Mouse (Mus musculus) cerebral cortex, adult 2 months (tissue): ENCODE measurements around the gene Cntnap2.

Experiments
- WGBS: fragments of 180-500 bp; shearing (Covaris S2); methylation state at CpG from one replicate; pipeline ENCODE4 v1.1.7; 2018; 5-methylcytosine and 5-hydroxymethylcytosine counted together

The Cntnap2 gene

DNA sequence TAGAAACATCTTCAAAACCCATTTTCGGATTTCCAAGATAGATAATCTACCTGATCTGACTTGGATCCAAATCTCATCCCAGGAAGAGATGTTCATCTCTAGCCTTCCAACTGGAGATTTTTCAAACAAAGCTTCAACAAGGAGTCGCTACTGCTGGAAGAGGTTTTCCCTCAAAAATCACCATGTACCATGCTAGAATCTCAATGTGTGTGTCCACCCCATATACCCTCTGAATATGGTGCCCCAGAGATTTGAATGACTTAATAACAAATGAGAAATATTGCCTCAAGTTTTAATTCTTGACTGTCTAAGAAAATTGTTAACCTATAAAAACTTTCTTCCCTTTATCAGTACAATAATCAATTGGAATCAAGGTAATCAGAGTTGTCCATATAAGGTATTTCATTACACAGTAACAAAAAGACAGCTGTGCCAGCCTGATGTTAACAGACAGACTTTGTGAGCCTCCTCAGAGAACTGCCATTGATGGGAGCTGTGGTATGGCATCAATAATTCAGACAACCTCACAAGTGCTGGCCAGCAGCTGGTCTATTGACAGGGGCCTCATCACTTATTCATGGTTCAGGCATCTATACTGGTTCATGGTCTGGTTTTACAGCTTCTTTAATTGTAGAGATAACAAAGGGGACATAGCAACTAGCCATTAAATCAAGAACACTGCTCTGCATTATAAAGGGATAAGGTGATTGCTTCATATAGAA, 1391.9 kb downstream of the Cntnap2 start:
- WGBS = 91% methylated on average over 2 of the region's 2 CpGs

- 65% methylated on average over 4 of the region's 4 CpGs for WGBS
These were observed 1413.5 kb downstream of the Cntnap2 start for GRCm38 (mm10) chr6:46472683-46473082.

GRCm38 (mm10) chr6:46484392-46484791, 1425.2 kb downstream of the Cntnap2 start:
- 74% methylated on average over 3 of the region's 3 CpGs for WGBS

DNA sequence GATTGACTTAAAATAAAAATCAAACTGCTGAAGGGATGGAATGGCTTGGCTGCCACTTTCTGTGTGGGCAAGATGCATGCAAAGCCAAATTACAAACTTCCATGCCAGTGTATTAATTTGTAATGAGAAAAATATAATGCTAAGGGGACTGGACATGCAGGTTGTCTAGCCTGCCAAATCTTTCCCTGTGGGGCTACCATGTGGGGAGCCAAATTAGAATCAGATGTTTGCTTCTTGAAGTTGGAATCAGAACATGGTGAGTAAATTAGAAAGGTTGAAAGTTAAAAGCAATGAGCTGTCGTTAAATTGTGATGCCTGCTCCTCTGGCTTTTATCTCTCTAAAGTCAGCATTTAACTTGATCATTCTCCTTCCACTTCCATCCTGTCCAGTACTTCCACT, 1443.6 kb downstream of the Cntnap2 start:
- 73% methylated on average over 1 of the region's 1 CpGs for WGBS

- 89% methylated on average over 1 of the region's 1 CpGs for WGBS
These were observed 1453.7 kb downstream of the Cntnap2 start for GRCm38 (mm10) chr6:46512841-46513240.

- WGBS = 90% methylated on average over 2 of the region's 2 CpGs
These were observed 1478.4 kb downstream of the Cntnap2 start for GRCm38 (mm10) chr6:46537586-46537985.

DNA sequence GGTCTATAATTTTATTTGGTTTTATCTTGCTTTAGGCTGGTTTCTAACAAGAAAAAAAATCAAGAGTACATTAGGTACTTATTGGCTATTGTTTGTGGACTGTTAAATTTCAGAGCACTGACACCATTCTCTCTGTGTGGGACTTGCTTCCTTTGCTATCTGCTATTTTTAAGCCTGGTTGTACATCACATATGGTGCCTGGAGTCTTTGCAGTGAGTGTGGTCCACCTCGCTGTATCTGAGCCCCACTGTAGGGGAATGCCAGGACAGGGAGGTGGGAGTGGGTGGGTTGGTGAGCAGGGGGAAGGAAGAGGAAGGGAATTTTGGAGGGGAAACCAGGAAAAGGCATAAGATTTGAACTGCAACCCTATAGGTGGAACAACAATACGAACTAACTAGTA, 1504.3 kb downstream of the Cntnap2 start:
- WGBS = 71% methylated on average over 2 of the region's 2 CpGs

DNA sequence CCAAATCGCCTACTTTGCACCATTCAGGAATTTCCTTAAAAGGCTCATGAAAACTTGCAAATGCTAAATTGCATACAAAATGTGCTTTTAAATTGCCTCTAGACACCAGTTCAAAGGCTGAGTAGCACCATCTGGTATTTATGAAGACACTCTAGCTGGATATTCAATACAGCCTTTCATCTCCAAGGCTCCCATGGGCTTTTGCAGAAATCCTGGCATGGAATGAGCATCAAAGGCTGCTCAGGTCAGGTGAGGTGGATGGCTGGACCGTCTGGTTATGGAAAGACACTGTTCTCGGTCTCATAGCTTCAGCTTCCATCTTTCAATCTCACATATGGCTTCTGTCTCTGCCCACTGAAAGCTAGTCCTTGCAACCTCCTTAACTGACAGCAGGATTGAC, 1515.9 kb downstream of the Cntnap2 start:
- 62% methylated on average over 3 of the region's 3 CpGs for WGBS

- WGBS = 54% methylated on average over 3 of the region's 3 CpGs
These were observed 1553.7 kb downstream of the Cntnap2 start for GRCm38 (mm10) chr6:46612872-46613271.

DNA sequence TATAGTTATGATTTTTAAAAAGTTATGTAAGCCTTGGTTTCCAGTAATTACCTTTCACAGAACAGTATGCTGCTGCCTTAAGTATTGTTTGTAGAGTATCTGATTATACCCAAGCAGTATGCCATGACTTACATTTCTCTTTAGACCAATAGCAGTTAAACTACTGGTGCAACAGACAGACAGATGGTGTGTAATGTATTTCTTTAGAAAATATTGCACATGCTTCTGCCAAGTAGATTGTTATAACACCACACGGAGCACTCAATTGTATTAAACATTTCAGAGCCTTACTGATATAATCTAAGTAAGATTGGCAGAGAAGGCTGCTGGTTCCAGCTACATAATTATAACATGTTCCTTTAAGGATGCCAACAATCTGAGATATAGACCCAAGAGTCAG, 1609.9 kb downstream of the Cntnap2 start:
- 47% methylated on average over 1 of the region's 1 CpGs for WGBS

DNA sequence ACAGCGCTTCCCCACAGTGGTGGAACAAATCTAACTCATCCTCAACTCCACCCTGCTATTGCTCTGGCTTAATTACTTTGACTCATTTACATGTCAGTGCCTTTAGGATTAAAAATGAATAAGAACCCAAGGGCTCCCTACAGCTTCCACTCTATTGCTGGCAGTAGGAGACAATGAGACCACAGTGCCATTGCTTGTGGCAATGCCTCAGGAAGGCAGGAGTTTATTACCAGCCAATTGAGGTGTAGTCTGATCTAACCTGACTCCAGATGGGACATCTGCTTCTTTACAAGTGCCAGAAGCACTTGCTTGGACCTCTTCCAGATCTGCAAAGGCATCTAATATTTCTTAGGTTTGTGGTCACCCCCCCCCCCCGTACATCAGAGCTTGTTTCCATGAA, 1615.9 kb downstream of the Cntnap2 start:
- 77% methylated on average over 2 of the region's 2 CpGs for WGBS

- WGBS = 60% methylated on average over 4 of the region's 4 CpGs
These were observed 1616.5 kb downstream of the Cntnap2 start for GRCm38 (mm10) chr6:46675621-46676020.

GRCm38 (mm10) chr6:46696187-46696586, 1637.0 kb downstream of the Cntnap2 start:
- 58% methylated on average over 1 of the region's 1 CpGs for WGBS

GRCm38 (mm10) chr6:46699343-46699742, 1640.2 kb downstream of the Cntnap2 start:
- WGBS = 82% methylated on average over 2 of the region's 2 CpGs

DNA sequence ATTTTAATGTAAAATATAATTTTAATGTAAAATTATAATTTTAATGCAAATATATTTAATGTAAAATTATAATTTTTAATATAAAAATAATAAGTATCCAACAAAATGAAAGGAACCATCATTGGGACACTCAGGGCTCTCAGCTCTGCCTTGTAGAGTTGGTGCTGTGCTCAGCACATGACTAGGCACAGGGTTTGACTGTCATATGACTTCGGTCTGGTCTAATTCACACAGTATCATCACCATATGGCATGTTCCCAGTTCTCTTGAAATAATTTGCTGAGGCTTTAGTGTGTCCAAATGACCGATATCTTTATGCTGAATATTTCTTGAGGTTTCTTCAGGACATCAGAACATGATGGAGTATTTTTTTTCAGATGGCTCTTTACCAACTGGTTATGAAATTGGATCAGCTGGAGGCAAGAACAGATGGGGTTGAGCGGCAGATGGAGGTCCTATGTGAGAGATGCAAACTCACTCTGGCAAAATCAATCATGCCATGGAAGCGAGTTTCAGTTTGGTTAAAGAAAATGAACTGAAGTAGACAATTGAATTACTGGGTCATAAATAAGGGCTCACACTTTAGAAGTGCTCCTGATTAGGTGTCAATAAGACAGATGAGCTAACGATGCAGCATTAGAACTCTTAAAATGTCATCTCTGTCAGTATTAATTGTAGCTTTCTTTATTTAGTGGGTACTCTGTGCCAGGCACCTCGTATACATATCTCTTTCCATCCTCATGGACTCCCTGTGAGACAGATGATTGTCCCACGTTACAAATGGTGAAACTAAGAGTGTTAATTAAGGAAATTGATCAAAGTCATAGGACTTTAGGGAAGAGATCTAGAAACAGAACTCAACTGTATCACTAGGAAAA, 1645.4 kb downstream of the Cntnap2 start:
- 44% methylated on average over 7 of the region's 7 CpGs for WGBS

- 56% methylated on average over 3 of the region's 3 CpGs for WGBS
These were observed 1646.8 kb downstream of the Cntnap2 start for GRCm38 (mm10) chr6:46705926-46706325.

- WGBS = 84% methylated on average over 2 of the region's 2 CpGs
These were observed 1657.4 kb downstream of the Cntnap2 start for GRCm38 (mm10) chr6:46716576-46716975.

DNA sequence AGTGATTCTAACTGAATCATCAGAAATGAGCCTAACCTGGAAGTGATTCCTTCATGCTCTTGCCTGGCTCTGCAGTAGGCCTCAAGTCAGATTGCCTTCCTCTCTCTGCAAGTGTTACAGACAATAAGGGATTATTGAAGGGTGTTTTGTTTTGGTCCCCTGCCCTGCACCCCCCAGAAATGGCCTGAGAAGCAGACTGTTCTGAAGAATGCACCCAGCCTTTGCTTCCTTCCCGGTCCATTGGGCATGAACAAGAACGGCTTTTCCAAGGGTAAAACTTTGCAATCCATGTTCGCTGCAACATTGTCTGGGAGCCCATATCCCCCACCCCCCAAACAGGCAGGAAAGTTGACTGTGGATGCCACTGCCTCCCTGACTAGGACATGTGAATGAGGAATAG, 1704.3 kb downstream of the Cntnap2 start:
- WGBS = 58% methylated on average over 3 of the region's 3 CpGs

DNA sequence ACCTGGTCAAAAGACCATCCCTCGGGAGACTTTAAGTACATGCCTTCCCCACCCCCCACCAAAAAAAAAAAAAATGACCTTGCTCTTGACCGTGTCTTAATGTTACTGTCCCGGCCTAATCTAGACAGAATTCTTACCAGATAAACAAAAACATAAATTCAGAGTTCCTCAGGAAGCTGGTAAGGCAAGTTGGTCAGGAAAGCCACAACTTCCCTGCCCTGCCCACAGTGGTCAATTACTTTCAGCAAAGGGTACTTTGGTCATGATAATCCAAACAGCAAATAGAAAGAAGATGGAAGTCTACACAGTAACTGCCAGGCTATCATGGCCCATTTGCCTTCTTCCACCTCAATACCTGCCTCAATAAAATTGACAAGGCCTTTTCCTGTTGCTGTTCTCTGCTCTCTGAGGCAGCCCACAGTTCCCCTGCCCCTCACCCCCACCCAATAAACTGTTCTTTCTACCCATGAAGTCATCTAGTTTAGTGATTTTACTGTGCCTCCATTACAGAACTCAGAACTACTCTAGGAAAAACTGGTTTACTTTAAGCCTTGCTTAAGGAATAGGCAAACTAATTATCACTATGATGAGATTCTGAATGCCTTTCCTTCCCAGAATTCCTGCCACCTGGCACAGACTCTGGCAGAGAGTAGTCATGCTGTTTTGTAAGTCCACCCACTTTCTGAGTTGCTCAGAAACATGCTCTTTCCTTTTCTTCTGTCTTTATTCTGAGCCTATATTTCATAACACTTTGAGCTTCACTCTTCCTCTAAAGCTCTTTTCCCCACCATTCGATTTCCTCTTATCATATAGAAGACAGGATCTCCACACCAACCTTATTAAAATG, 1743.3 kb downstream of the Cntnap2 start:
- 71% methylated on average over 4 of the region's 4 CpGs for WGBS

DNA sequence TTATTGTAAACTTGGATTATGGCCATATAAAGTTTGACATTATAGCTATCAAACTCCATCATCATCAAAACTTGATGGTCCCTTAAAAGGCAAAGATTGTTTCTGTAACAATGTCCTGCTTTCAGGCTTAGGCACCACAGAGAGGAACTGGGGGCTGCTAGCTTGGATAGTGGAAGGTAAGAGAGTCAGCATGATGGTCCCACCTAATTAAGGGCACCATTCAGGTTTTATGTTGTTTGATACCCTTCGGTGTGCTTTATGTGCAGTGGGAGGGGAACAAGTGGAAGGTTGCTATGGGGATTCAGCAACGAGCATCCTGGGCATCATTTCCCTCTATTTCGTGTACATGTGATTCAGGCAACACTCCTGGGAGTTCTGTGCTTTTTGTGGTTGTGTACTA, 1797.5 kb downstream of the Cntnap2 start:
- WGBS = 63% methylated on average over 3 of the region's 3 CpGs

DNA sequence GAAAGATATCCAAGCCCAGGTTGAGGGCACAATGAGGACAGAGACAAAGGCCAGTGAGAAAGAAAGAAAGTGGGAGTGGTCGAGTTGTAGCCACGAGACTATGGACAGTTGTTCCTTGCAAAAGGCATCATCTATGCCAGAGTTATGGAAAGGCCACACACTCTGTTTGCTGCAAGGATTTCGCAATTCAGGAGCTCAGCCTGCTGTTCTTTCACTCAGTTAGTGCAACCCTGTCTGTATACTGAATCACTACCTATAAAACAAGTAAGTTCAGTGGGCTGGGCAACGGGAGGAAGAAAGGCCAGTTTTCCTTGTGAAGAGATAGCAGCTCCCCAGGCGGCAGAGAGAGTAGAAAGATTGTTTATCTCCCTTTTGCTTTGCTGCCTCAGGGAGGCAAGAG, 1801.9 kb downstream of the Cntnap2 start:
- 49% methylated on average over 5 of the region's 5 CpGs for WGBS

DNA sequence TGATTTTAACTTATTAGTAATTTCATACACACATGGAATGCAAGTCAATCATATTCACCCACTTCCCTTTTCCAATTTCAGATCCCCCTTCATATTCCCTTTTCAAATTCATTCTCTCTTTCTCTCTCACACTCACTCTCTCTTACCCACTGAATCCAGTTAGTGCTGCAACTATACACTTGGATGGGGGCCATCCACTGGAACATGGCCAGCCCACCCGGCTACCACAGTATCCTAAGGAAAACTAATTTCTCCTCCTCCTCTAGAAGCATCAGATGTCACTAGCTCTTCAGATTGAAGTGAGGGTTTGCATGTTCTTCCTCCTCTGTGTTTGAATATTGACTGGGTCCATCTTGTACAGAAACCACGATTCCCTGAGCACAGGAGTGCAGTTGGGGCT, 1827.1 kb downstream of the Cntnap2 start:
- 55% methylated on average over 2 of the region's 2 CpGs for WGBS
